Mouse (Mus musculus): Measurements from ENCODE around the gene Mettl7a1. TPM values are rescaled to one million over a fixed set of nuclear protein-coding genes. Genes with fewer than 3 reads are reported as not detected.
"Not testable (repeated sequence)": the region's sequence is repeated elsewhere in the genome, so short reads cannot be mapped to it uniquely, and the experiment has no call there.

Gene Mettl7a1
- total RNA-seq, 2 experiments from 2014 or later, result 27.4 to 50.9 TPM

GRCm38 (mm10) chr15:100337328-100337727 lies 33.4 kb downstream of the Mettl7a1 start:
- not testable (repeated sequence) for ATAC-seq (replicated peaks; ENCODE audit: poor library complexity, severe bottlenecking)

DNA sequence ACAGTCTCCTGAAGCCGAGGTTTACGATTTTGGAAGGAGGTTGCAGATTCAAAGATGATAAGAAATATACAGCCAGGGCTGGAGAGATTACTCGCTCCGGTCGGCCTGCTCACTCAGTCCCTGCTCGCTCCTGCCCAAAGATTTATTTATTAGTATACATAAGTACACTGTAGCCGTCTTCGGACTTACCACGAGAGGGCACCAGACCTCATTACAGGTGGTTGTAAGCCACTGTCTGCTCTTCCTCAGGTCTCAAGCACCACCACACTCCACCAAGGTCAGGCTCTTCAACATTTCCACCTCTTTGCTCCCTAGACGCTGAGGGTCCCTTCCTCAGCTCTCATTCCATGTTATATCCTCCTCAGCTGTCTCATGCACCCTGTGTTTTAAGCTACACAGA lies 33.9 kb downstream of the Mettl7a1 start:
- ATAC-seq (replicated peaks; ENCODE audit: poor library complexity, severe bottlenecking), result peak; percentile 77

GRCm38 (mm10) chr15:100341314-100341980 lies 37.5 kb downstream of the Mettl7a1 start:
- not testable (repeated sequence) for ATAC-seq (replicated peaks; ENCODE audit: poor library complexity, severe bottlenecking)

GRCm38 (mm10) chr15:100345484-100345883 lies 41.5 kb downstream of the Mettl7a1 start:
- no peak for ATAC-seq (replicated peaks; ENCODE audit: poor library complexity, severe bottlenecking)

GRCm38 (mm10) chr15:100346761-100347160 lies 42.8 kb downstream of the Mettl7a1 start:
- no peak for ATAC-seq (replicated peaks; ENCODE audit: poor library complexity, severe bottlenecking)

GRCm38 (mm10) chr15:100349496-100349895 lies 45.6 kb downstream of the Mettl7a1 start:
- no peak for ATAC-seq (replicated peaks; ENCODE audit: poor library complexity, severe bottlenecking)

- no peak for ATAC-seq (replicated peaks; ENCODE audit: poor library complexity, severe bottlenecking)
Observed at GRCm38 (mm10) chr15:100351501-100352060, 47.6 kb downstream of the Mettl7a1 start.

DNA sequence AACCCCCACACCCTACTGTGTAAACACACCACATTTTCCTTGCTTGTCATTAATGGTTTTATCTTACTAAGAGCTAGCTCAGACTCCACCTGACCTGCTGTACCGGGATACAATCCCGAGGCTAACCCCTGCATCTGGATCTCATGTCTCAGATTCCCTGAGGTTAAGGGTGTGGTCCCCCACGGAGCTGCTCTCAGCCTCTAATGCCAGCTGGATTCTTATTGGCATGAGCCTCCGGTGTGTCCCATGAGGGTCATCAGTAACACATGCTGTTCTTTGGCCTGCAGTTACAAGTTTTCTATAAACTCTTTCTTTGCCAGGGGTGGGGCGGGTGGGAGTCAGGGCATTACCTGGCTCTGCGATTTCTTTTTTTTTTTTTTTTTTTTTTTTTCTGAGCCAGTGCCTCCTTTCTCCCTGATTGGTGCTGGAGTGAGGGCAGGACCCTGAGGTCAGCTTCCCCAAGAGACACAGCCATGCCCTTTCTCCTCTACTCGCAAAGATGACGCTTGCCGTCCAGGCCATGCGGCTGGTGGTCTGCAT lies 48.8 kb downstream of the Mettl7a1 start, which contains the start of the genes Methig1 and Mettl7a2:
Gene Methig1 (plus strand): TSS at position 439 of the 540 bp plus-strand sequence.
Gene Mettl7a2 (plus strand): TSS at position 490 of the 540 bp plus-strand sequence.
- ATAC-seq (replicated peaks; ENCODE audit: poor library complexity, severe bottlenecking), result no peak

GRCm38 (mm10) chr15:100353399-100353798 lies 49.5 kb downstream of the Mettl7a1 start:
- not testable (repeated sequence) for ATAC-seq (replicated peaks; ENCODE audit: poor library complexity, severe bottlenecking)

- ATAC-seq (replicated peaks; ENCODE audit: poor library complexity, severe bottlenecking), result no peak
Observed at GRCm38 (mm10) chr15:100355876-100356275, 51.9 kb downstream of the Mettl7a1 start.

DNA sequence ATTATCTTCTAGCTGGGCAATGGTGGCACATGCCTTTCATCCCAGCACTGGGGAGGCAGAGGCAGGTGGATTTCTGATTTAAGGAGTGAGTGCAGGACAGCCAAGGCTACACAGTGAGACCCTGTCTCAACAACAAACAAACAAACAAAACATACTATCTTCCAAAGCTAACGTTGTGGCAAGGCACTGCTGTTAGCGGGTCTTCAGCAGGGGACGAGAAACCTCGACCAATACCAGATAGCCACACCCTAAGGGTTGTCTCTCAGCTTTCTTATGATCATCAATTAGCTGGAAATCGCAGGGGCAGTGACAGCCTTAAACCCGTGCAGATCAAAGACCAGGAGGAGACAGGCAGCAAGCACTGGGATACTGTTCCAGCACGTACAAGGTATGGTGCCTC lies 60.3 kb downstream of the Mettl7a1 start, which contains the start of gene Higd1c:
Gene Higd1c (plus strand): TSS at position 301 of the 400 bp plus-strand sequence.
- ATAC-seq (replicated peaks; ENCODE audit: poor library complexity, severe bottlenecking), result no peak

- not testable (repeated sequence) for ATAC-seq (replicated peaks; ENCODE audit: poor library complexity, severe bottlenecking)
Observed at GRCm38 (mm10) chr15:100365967-100366366, 62.0 kb downstream of the Mettl7a1 start.

GRCm38 (mm10) chr15:100367119-100367518 lies 63.2 kb downstream of the Mettl7a1 start:
- ATAC-seq (replicated peaks; ENCODE audit: poor library complexity, severe bottlenecking), result no peak

GRCm38 (mm10) chr15:100375066-100375465 lies 71.1 kb downstream of the Mettl7a1 start:
- 0 out of 2 replicates have a peak, but pooled peaks have one; percentile 27 for ATAC-seq (replicated peaks; ENCODE audit: poor library complexity, severe bottlenecking)

DNA sequence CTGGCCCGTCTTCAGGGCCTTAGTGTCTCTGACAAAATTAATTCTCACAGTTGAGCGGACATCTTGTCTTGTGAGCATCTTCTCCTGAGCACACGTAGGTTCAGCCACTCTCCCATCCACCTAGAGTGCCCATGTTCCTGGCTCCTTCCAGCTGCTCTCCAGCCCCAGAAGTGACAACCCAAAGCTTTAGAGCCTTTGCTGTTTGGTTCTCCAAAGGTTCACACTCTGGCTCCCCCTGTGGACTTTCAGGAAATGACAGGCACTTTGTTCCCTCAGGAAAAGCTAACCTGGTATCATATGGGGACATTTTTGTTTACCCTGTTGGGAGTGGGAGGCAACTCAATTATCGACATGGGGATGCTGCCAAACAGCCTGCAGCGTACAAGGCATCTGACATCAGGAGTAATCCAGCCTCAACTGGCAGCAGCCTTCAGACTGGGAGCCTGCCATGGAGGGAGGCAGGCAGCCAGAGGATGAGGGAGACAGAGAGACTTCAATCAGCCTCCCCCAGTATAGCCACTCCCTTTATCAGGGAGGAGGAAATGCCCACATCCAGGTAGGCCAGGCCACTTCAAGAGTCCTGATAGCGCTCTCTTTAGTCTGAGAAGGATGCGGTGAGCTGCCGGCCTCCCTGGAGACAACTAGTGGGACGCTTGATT lies 74.0 kb downstream of the Mettl7a1 start:
- peak; percentile 69 for ATAC-seq (replicated peaks; ENCODE audit: poor library complexity, severe bottlenecking)

Other genes with a start within 250 kb of the Mettl7a1 start
- gene Atf1, start 76.3 kb upstream of the Mettl7a1 start, total RNA-seq (2014; fragmentation: Nextera tagmentation), result 56.7 and 75.0 TPM in 2 replicates
- gene Atf1, start 76.3 kb upstream of the Mettl7a1 start, total RNA-seq (2017), result 62.3 and 63.0 TPM in 2 replicates
- not detected in 2 replicates for gene Tmprss12, start 23.3 kb upstream of the Mettl7a1 start, total RNA-seq (2014; fragmentation: Nextera tagmentation)
- gene Tmprss12, start 23.3 kb upstream of the Mettl7a1 start, total RNA-seq (2017), result not detected in 2 replicates
- gene Mettl7a3, start 30.8 kb downstream of the Mettl7a1 start, total RNA-seq (2014; fragmentation: Nextera tagmentation), result not detected in 2 replicates
- gene Mettl7a3, start 30.8 kb downstream of the Mettl7a1 start, total RNA-seq (2017), result not detected in 2 replicates
- not detected in 2 replicates for gene Methig1, start 49.0 kb downstream of the Mettl7a1 start, total RNA-seq (2014; fragmentation: Nextera tagmentation)
- gene Methig1, start 49.0 kb downstream of the Mettl7a1 start, total RNA-seq (2017), result not detected in 2 replicates
- gene Mettl7a2, start 49.1 kb downstream of the Mettl7a1 start, total RNA-seq (2014; fragmentation: Nextera tagmentation), result not detected in 2 replicates
- not detected in 2 replicates for gene Mettl7a2, start 49.1 kb downstream of the Mettl7a1 start, total RNA-seq (2017)
- not detected in 2 replicates for gene Higd1c, start 60.4 kb downstream of the Mettl7a1 start, total RNA-seq (2014; fragmentation: Nextera tagmentation)
- gene Higd1c, start 60.4 kb downstream of the Mettl7a1 start, total RNA-seq (2017), result not detected in 2 replicates
- gene Gm5475, start 118.0 kb downstream of the Mettl7a1 start, total RNA-seq (2014; fragmentation: Nextera tagmentation), result not detected in 2 replicates
- not detected in 2 replicates for gene Gm5475, start 118.0 kb downstream of the Mettl7a1 start, total RNA-seq (2017)
- 10.2 and 10.3 TPM in 2 replicates for gene Slc11a2, start 120.9 kb downstream of the Mettl7a1 start, total RNA-seq (2014; fragmentation: Nextera tagmentation)
- gene Slc11a2, start 120.9 kb downstream of the Mettl7a1 start, total RNA-seq (2017), result 8.6 and 8.9 TPM in 2 replicates
- 42.5 and 46.2 TPM in 2 replicates for gene Letmd1, start 164.9 kb downstream of the Mettl7a1 start, total RNA-seq (2014; fragmentation: Nextera tagmentation)
- 25.7 and 34.0 TPM in 2 replicates for gene Letmd1, start 164.9 kb downstream of the Mettl7a1 start, total RNA-seq (2017)
- 1.1 and 2.5 TPM in 2 replicates for gene Csrnp2, start 191.3 kb downstream of the Mettl7a1 start, total RNA-seq (2014; fragmentation: Nextera tagmentation)
- gene Csrnp2, start 191.3 kb downstream of the Mettl7a1 start, total RNA-seq (2017), result 1.6 and 2.0 TPM in 2 replicates
- 4.9 and 12.8 TPM in 2 replicates for gene Tfcp2, start 247.9 kb downstream of the Mettl7a1 start, total RNA-seq (2014; fragmentation: Nextera tagmentation)
- gene Tfcp2, start 247.9 kb downstream of the Mettl7a1 start, total RNA-seq (2017), result 8.3 and 10.0 TPM in 2 replicates